Mouse (Mus musculus): ENCODE data around the gene Ptger3.

Gene Ptger3

GRCm38 (mm10) chr3:157566725-157567565, at the start of gene Ptger3:
Gene Ptger3 (plus strand): TSS chr3:157566892.
- DNase-seq (ENCODE audit: low spot score in 2 of 2): no peak

GRCm38 (mm10) chr3:157517992-157518391, 48.7 kb upstream of the Ptger3 start:
- DNase-seq (ENCODE audit: low spot score in 2 of 2): no peak

DNA sequence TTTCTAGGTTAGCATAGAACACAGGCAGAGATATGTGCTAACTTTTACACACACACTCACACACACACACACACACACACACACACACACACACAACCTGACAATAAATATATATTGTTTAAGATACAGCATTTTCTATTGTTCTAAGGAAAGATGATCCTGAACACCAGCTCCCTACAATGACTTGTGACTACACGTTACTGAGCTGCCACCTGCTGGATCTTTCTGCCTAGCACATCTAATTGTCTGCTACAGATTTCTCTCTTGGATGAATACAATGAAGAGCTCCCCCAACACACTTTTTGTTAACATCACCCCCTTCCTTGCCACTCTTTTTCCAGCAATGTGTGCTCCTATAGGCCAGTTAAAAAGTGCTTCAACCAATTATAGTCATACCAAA, 46.3 kb upstream of the Ptger3 start:
- peak; percentile 24 to 54 for DNase-seq (ENCODE audit: low spot score in 2 of 2)

DNA sequence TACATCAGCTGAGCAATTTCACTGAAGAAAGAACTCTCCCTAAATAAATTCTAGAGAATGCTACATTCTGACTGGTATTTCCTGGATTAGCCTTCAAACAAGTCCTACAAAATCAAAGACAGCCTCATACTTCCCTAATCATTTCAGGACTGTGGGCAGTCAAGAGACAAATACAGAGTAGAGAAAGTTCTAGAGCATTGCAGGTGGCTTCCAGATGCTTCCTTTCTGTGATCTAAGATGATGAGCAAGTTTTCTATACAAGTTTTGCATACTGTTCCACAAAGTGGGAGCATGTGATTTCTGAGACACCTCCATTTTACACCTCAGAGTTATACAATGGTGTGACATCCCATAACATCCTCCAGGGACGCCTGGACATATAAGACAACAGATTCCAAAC, 42.9 kb upstream of the Ptger3 start:
- DNase-seq (ENCODE audit: low spot score in 2 of 2): no peak

DNA sequence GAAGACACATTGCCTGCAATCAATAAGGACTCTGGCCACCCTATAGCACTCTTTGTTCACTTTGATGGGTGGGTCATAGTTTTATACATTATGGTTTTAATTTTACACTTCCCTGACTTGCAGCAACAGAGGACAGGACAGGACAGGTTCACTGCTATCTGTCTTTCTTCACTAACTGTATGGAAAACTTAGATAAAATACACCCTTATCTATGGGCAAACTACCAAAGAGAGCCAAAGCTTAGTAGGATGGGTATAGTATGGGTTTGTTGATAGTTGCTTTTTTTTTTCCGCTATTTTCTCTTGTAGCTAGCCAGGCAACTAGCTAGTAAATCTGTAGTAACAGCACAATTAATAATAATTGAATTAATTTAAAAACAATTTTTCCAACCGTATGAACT, 35.1 kb upstream of the Ptger3 start:
- no peak for DNase-seq (ENCODE audit: low spot score in 2 of 2)

DNA sequence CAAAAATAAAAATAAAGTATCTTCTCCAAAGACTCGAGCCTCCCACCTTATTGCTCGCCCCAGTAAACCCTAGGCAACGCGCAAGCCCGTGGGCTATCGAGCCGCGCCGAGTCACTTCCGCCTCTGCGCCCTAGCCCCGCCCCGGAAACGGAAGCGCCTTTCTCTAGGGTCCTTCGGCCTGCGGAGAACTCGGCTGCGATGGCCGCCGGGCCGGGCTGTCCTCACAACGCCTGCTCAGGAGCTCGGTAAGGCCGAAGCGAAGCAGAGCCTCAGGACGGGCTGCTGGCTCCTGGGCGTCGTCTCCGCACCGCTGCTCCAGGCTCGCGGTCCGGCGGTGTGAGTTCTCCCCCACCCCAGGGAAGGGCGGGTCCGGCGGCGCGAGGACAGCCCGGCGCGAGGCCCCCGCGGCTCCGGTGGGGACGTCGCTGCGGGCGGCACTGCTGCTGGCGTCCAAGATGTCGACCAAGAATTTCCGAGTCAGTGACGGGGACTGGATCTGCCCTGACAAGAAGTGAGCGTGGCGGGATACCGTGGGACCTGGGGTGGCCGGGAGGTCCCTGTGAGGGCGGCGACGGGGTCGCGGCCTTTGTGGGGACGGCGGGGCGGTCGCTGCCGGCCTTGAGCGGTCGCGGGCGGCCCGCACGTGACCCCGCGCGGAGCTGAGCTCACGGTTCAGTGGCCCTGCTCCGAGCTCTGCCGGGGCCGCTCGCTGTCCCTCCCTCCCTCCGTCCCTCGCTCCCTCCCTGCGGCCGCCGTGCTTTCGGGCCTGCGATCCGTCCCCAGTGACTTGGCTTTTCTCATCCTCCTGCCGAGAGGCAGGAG, 32.5 kb upstream of the Ptger3 start, which contains the start of gene Zranb2:
TSS of gene Zranb2 (plus strand) at position 197 of the 822 bp plus-strand sequence.
- peak; percentile 86 to 93 for DNase-seq (ENCODE audit: low spot score in 2 of 2)

- no peak for DNase-seq (ENCODE audit: low spot score in 2 of 2)
Observed at GRCm38 (mm10) chr3:157534786-157535415, 31.8 kb upstream of the Ptger3 start.

GRCm38 (mm10) chr3:157549323-157549722, 17.4 kb upstream of the Ptger3 start:
- no peak for DNase-seq (ENCODE audit: low spot score in 2 of 2)

DNA sequence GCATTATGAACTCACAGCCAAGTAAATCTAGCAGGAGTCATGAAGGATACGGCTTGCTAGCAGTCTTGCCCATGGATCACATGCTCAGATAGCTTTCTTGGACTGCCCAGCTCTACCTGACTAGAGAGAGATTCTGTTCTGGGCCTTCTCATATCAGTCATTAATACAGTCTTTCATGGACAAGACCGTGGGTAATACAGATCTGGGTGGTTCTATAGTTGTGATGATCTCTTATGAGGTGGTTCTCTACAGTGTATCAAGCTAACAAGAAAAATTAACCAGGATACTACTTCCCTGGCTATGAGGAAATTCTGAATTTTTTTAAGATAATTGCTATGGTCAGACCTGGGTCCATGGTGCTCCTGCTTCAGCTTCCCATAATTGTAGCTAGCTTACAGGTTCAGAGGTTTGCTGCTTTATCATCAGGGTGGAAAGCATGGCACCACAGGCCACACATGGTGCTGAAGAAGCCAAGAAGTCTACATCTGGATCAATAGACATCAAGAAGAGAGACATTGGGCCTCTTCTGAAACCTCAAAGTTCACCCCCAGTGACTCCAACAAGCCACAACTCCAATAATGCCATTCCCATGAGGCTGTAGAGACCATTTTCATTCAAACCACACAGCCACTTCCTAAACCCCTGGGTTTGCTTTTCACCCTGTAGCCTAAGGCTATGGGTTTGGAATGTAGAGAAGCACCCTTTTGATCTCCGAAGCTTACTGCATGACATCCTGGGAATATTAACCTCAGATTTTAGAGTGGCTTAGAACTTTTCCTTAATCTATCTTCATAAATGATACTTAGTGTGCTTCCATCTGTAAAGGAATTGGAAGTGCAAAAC, 16.7 kb upstream of the Ptger3 start:
- DNase-seq (ENCODE audit: low spot score in 2 of 2): no peak

DNA sequence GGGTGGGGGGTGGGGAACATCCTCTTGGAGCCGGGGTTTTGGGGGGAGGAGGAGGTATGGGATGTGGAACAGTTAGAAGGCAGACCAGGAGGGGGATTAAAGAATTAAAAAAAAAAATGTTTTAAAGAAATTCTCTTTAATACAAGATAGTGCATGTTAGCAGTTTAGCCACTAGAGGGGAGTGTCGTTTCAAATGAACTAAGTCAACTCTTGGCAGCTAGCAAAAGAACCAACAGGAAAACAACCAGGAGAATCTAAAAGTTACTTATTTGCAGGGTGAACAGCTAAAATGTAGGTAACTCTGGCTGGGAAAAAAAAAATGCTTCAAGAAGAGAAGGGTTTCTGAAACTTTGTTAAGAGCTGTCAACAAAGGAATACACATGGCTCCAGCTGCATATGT, 1.5 kb upstream of the Ptger3 start:
- no peak for DNase-seq (ENCODE audit: low spot score in 2 of 2)

- DNase-seq (ENCODE audit: low spot score in 2 of 2): no peak
Observed at GRCm38 (mm10) chr3:157567566-157568132, 957 bp downstream of the Ptger3 start.

DNA sequence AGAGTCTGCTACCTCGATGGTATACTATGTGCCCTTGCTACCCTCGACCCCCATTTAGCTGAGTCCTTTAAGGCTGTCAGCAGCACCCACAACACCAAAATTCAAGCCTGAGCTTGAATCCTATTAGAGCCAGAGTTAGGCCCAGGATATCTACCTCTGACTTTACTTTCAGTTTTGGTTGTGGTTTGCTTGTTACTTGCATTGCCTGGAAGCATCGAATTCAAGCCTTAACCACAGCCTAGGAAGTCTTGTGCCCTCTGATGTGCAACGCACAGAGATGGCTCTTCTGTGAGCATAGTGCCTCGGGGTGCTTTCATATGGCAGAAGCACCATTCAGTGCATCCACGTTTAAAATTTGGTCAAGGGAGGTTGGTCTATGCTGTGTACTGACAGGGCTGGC, 5.3 kb downstream of the Ptger3 start:
- DNase-seq (ENCODE audit: low spot score in 2 of 2): no peak

DNA sequence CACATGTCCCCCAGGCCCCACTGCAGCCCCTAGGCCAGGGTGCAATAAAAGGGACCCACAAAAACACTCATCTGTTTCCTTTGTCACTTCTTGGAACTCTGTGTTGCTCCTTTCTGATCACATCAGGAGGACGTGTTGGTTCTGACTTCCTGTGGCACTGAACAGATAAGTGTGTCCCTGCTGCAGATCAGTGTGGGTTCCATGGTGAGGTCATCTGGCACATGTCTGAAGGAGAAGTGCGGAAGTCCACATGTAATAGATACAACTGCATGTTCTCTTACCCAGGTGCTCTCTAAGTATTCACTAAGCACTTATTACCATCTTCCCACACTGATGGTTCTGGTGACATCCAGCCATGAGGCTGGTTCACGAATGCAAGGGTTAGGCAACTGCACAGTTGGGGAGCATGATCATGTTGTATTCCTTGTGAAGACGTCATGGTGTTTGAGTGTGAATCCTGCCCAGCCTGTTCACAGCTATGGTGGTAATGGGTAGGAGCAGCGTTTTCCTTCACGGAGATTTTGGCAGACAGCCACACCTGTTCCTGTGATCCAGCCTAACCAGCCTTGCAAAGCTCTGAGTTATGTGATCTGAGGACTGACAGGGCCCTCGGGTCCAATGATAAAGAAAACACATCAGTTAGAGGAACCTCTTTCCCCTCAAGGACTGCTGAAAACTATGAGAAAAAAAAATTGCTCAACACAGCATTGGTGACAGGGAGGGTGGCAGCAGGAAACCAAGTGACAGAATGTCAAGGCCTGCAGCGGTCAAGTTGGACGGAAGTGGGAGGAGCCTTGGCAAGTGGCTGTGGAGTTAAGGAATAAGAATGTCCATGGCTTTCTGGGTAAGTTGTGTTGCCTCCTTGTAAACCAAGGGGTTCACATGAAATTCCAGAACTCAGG, 9.0 kb downstream of the Ptger3 start:
- DNase-seq (ENCODE audit: low spot score in 2 of 2): no peak

- DNase-seq (ENCODE audit: low spot score in 2 of 2): no peak
Observed at GRCm38 (mm10) chr3:157576343-157576722, 9.6 kb downstream of the Ptger3 start.

GRCm38 (mm10) chr3:157576862-157577261, 10.2 kb downstream of the Ptger3 start:
- no peak for DNase-seq (ENCODE audit: low spot score in 2 of 2)

- DNase-seq (ENCODE audit: low spot score in 2 of 2): no peak
Observed at GRCm38 (mm10) chr3:157578469-157579170, 11.9 kb downstream of the Ptger3 start.

DNA sequence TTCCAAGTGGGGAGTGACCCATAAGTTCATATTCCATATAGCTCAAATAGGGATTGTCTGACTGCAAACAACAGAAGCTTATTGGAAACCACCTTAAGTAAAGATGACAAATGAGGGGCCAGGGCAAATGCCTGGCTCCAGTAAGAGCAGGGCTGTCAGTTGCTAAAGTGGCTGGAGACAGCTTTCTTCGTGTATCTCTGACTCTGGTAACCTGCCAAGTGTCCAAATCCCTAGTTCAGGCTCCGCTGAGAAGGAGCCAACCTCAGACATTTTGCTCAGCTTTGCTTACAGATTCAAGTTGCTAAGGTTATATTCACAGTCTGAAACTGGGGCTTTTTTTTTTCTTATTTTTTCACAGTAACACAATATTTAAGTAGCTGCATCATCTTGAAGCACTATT, 12.7 kb downstream of the Ptger3 start:
- DNase-seq (ENCODE audit: low spot score in 2 of 2): no peak

DNA sequence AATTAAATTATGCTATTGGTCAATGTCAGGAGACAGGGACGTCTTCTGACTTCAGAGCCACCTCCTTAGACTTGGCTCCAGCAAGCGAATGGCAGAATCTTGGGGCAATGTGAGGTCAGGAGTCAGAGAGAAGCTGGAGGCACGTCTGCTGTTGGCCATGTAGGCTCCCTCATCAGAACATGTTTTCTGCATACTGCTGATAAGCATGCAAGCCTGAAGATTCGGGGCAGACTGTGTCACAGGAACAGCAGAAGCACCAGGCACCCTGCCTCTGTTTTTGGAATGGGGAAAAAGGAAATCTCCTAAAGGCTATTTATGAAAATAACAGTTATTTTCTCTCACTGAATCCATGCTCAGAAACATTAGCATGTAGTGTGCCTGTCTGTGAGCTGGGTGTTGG, 13.6 kb downstream of the Ptger3 start:
- no peak for DNase-seq (ENCODE audit: low spot score in 2 of 2)

DNA sequence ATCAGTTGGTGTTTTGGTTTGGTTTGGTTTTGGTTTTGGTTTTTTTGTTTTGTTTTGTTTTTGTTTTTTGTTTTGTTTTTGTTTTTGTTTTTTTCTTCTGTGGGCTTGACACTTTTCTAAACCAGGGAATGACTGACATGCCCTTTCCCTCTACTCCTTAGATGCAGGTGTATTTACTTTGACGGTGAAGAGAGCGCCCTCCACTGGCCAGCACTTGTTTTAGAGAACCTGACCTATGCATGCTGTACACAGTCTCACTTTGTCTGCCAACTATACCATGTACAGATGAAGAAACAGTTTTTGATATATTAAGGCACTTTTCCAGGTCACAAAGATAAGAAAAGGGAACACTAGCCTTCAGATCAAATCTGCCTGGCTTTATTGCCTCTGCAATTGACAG, 15.1 kb downstream of the Ptger3 start:
- DNase-seq (ENCODE audit: low spot score in 2 of 2): no peak
